8 mouse cellular contexts compared by ENCODE assay signal in genomic region chr11:85972385-85972784, GRCm38 (mm10).
DNase-seq lines count a peak whose midpoint lies in the region; ATAC-seq lines count a peak whose summit lies in the region.

No protein-coding gene starts in this region.

- peak; percentile 62 for DNase-seq in CD4-positive, CD25-positive, alpha-beta regulatory T cell, adult 2 months (ENCODE audit: low read depth, low spot score)
- DNase-seq in MEL-GATA-1-ER (ENCODE audit: extremely low read depth, low read depth): peak; percentile 66
- DNase-seq in cerebellum, adult 9-10 months: peak; percentile 40
- peak; percentile 32 to 41 for DNase-seq in frontal cortex, postnatal 25 days (ENCODE audit: low spot score in 2 of 2)
- DNase-seq in kidney, postnatal 14 days: peak; percentile 75
- peak; percentile 53 to 67 for DNase-seq in lung, adult 18-20 months
- peak; percentile 78 to 84 for DNase-seq in right cerebral cortex, adult 2 months (ENCODE audit: low spot score in 2 of 2)

- ATAC-seq in CD4-positive, CD25-positive, alpha-beta regulatory T cell, adult 4 months: no peak
